Mouse (Mus musculus): ENCODE measurements around the gene Frmd8.

DNA sequence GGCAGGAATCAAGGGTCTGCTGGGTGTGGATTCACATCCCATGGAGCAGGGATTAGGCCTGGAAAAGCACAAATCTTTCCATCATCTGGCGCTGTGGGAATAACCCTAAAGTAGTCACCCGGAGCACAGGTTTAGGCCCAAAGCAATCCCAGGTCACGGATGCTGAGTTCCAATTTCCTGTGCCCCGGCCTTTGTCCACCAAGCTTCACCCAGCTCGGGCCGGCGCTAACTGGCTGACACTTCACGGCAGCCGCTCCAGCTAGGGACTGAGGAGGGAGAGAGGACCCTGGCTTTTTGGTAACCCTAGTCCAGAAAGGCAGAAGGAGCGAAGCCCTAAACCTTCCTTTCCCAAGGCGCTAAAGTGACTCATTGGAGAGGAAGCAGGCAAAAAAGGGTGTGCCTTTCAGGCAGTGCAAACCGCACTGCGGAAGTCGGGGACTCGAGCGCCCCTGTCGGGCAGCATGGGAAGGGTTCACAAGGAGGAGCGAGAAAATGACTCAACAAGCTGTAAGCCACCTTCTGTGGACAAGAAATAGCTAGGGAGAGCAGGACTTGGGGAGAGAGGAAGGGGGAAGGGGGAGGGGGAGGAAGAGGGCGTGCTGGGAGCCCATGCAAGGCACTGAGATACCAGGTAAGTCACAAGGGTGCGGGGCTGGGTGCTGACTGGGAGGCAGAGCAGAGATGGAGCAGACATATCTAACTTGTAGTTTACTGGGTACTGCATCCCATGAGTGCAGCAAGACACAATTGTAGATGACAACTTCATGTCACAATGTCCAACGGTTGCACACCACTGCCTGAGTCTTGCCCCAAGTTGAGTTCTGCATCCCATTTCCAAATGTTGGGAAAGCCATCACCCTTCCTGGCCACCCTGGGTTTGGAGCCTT lies 57.1 kb downstream of the Frmd8 start:
- TF ChIP-seq GATA1 (IDR thresholded peaks at IDR 0.05; ENCODE audit: borderline replicate concordance, low read length) (no peak), FLI1 (IDR thresholded peaks at IDR 0.05; ENCODE audit: low read length) (peak; percentile 66; the same call in 1 of the 2 replicates)

Data from megakaryocyte, embryonic 14.5 days (primary cell).